Mouse (Mus musculus): Measurements from ENCODE around the gene Agrn.

DNA sequence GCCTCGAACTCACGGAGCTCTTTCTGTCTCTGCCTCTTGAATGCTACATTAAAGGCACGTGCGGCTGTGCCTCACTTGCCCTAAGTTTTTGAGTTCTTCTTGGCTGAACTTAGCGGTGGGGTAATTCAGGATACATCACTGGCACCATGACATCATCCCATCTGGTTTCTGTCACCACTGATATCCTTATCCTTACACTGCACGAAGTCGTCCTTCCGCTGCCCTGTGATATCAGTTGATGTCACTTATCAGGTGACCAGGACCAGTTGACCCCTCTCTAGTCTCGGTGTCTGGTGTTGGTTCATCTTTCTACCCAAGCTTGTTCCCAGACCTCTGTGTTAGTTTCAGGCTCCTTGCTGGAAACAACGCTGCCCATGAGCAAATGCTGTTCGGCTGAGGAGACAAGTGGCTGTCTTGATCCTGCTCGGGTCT lies 5.2 kb upstream of the Agrn start:
- no peak for TF ChIP-seq POLR2A (IDR thresholded peaks at IDR 0.05; ENCODE audit: borderline replicate concordance, extremely low read depth, low read depth, low read length)
- TF ChIP-seq CTCF (IDR thresholded peaks at IDR 0.05; ENCODE audit: insufficient read depth, low read length), result no peak

All from lung, adult 2 months (tissue).